Mouse (Mus musculus): Measurements from ENCODE around the gene Depdc1b.

DNA sequence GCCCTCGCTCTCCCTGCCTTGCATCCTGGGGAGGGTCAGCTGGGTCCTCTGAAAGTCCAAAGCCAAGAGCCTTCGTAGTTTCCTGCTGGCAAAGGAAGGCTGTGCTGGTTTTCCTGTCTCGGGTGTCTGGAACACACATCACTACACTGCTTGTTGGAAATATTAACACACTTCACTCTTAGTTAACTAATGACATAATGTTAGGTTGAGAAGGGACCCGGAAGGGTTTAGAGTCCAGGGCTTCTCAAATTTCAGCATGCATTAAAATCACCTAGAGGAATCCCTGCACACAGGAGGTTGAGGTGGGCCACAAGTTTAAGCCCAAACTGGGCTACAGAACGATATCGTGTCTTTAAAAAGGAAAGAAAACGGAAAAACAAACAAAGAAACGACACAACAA is 43.8 kb upstream of the Depdc1b start:
- TF ChIP-seq CTCF (IDR thresholded peaks at IDR 0.05; ENCODE audit: borderline replicate concordance, extremely low read depth, insufficient read depth, insufficient read length) (no peak), POLR2A (IDR thresholded peaks at IDR 0.05; ENCODE audit: borderline replicate concordance, extremely low read depth, insufficient read depth, insufficient read length, poor library complexity, severe bottlenecking) (no peak)
